ENCODE assay signal across 8 mouse cellular contexts in the genomic region with DNA sequence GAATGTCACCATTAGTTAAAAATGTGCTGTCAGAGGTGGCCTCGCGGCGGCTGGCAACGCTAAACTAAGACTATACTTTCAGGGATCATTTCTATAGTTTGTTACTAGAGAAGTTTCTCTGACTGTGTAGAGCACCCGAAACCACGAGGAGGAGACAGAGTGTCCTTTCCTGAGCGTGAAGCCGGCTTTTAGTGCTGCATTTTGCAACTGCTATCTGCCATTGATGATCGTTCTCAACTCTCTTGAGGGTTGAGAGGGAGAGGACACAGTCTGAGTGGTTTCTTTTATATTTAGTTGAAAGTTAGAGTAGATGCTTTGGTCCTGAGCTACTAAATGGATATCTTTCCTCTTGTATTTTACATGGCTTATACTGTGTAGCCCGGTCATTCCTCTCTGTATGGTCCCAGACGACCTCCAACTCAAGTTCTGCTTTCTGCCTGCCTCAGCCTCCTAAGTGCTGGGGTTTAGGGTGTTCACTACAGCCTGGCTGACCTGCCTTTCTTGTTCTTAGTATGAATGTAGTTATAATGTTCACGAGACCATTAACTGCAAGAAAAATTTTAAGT. TPM values are rescaled to one million over a fixed set of nuclear protein-coding genes. Genes with fewer than 3 reads are reported as not detected.
DNase-seq lines count a peak whose midpoint lies in the region; ATAC-seq and TF ChIP-seq lines count a peak whose summit lies in the region.

No protein-coding gene starts in this region.

- no peaks in the 10 kb centered on the region for H3K27me3 ChIP-seq in forebrain, embryonic 10.5 days (ENCODE audit: poor library complexity, severe bottlenecking)
- H3K27me3 ChIP-seq in heart, embryonic 16.5 days (ENCODE audit: control insufficient read depth, insufficient read depth, low read length) = no peaks in the 10 kb centered on the region
- no peaks in the 10 kb centered on the region for H3K27me3 ChIP-seq in neural tube, embryonic 15.5 days (replicated peaks)

- peak; percentile 68 for ATAC-seq in CD4-positive, CD25-positive, alpha-beta regulatory T cell, adult 4 months
- ATAC-seq in heart, embryonic 16.5 days (replicated peaks; ENCODE audit: extremely low read depth, insufficient read depth, low FRiP score) = peak; percentile 69
- peak; percentile 74 for ATAC-seq in neural tube, embryonic 15.5 days (ENCODE audit: low FRiP score)

- peaks cover 23% of the 10 kb centered on the region for H3K4me1 ChIP-seq in forebrain, embryonic 10.5 days
- H3K4me1 ChIP-seq in heart, embryonic 16.5 days (ENCODE audit: control insufficient read depth, insufficient read depth, low read length) = peaks cover 7% of the 10 kb centered on the region
- peaks cover 3% of the 10 kb centered on the region for H3K4me1 ChIP-seq in lung, adult 2 months (ENCODE audit: control insufficient read depth, insufficient read depth, low read length)
- peaks cover 14% of the 10 kb centered on the region for H3K4me1 ChIP-seq in neural tube, embryonic 15.5 days

- H3K4me2 ChIP-seq in heart, embryonic 16.5 days (ENCODE audit: low read depth, low read length) = peak overlapping the region; percentile 83
- peak overlapping the region; percentile 85 for H3K4me2 ChIP-seq in neural tube, embryonic 15.5 days

- WGBS in forebrain, embryonic 10.5 days = under 1% methylated on average over 12 of the region's 12 CpGs
- WGBS in heart, embryonic 16.5 days = under 1% methylated on average over 12 of the region's 12 CpGs
- WGBS in lung, adult 2 months = 0% methylated on average over 12 of the region's 12 CpGs
- under 1% methylated on average over 12 of the region's 12 CpGs for WGBS in neural tube, embryonic 15.5 days

- peak; percentile 55 for TF ChIP-seq CTCF in lung, adult 2 months (IDR thresholded peaks at IDR 0.05; ENCODE audit: insufficient read depth, low read length)

- peak; percentile 77 for TF ChIP-seq POLR2A in lung, adult 2 months (IDR thresholded peaks at IDR 0.05; ENCODE audit: borderline replicate concordance, extremely low read depth, low read depth, low read length)

- peak; percentile 3 to 32 for DNase-seq in adrenal gland, postnatal 4 days (ENCODE audit: low spot score in 2 of 2)
- peak; percentile 87 for DNase-seq in forebrain, embryonic 10.5 days (ENCODE audit: extremely low spot score, low spot score)
- DNase-seq in kidney, postnatal 25 days = peak; percentile 62 to 71
- DNase-seq in lung, adult 2 months = peak; percentile 24
- DNase-seq in testis, postnatal 14 days (ENCODE audit: low spot score) = peak; percentile 83

- H3K27ac ChIP-seq in forebrain, embryonic 10.5 days = peak overlapping the region; percentile 98
- peak overlapping the region; percentile 94 for H3K27ac ChIP-seq in heart, embryonic 16.5 days (ENCODE audit: low read length)
- peak overlapping the region; percentile 96 for H3K27ac ChIP-seq in neural tube, embryonic 15.5 days (replicated peaks)

- H3K9ac ChIP-seq in heart, embryonic 16.5 days (ENCODE audit: low read length) = peak overlapping the region; percentile 73
- no peak overlapping the region; the same call in 1 of the 2 replicates for H3K9ac ChIP-seq in neural tube, embryonic 15.5 days (replicated peaks)

- H3K9me3 ChIP-seq in forebrain, embryonic 10.5 days = no peaks in the 10 kb centered on the region
- no peaks in the 10 kb centered on the region for H3K9me3 ChIP-seq in heart, embryonic 16.5 days (replicated peaks; ENCODE audit: control insufficient read depth, low read length)
- H3K9me3 ChIP-seq in neural tube, embryonic 15.5 days (replicated peaks) = no peaks in the 10 kb centered on the region

- H3K36me3 ChIP-seq in forebrain, embryonic 10.5 days (replicated peaks) = peaks cover 24% of the 10 kb centered on the region
- peaks cover 5% of the 10 kb centered on the region for H3K36me3 ChIP-seq in heart, embryonic 16.5 days (ENCODE audit: control insufficient read depth, insufficient read depth)
- peaks cover 6% of the 10 kb centered on the region for H3K36me3 ChIP-seq in neural tube, embryonic 15.5 days

- H3K4me3 ChIP-seq in forebrain, embryonic 10.5 days = peak overlapping the region; percentile 77
- peak overlapping the region; percentile 69 for H3K4me3 ChIP-seq in heart, embryonic 16.5 days (ENCODE audit: low read length)
- H3K4me3 ChIP-seq in lung, adult 2 months (replicated peaks; ENCODE audit: extremely low read depth, low read depth, low read length) = peak overlapping the region; percentile 46
- H3K4me3 ChIP-seq in neural tube, embryonic 15.5 days (replicated peaks) = peak overlapping the region; percentile 80

RNA-seq across cellular contexts. Expression of gene Gtf3c6, which starts 0.6 kb away (rescaled TPM):
- 100 to 1,000 TPM; 116 to 128 TPM for polyA plus RNA-seq in CD4-positive, CD25-positive, alpha-beta regulatory T cell, adult 4 months (2017; shearing (Covaris generic))
- 10 to 100 TPM; 42.6 to 46.6 TPM for total RNA-seq in adrenal gland, postnatal 4 days (2021)
- 150 TPM in 2 replicates for polyA plus RNA-seq in forebrain, embryonic 10.5 days (2016; fragmentation: Nextera tagmentation; extraction: Ambion mirVana)
- 66.6 and 66.9 TPM in 2 replicates for polyA plus RNA-seq in heart, embryonic 16.5 days (2015; fragmentation: Nextera tagmentation; extraction: Ambion mirVana)
- polyA plus RNA-seq in lung, adult 2 months (2012; rRNA removed) = 3.5 and 6.3 TPM in 2 replicates
- 74.0 and 75.2 TPM in 2 replicates for polyA plus RNA-seq in neural tube, embryonic 15.5 days (2015; fragmentation: Nextera tagmentation; extraction: Ambion mirVana)

RNA-seq across cellular contexts. Expression of gene Rpf2, which starts 11.6 kb away (rescaled TPM):
- polyA plus RNA-seq in CD4-positive, CD25-positive, alpha-beta regulatory T cell, adult 4 months (2017; shearing (Covaris generic)) = 10 to 100 TPM; 59.7 to 68.8 TPM
- 10 to 100 TPM; 23.3 to 26.4 TPM for total RNA-seq in adrenal gland, postnatal 4 days (2021)
- 98.0 and 101 TPM in 2 replicates for polyA plus RNA-seq in forebrain, embryonic 10.5 days (2016; fragmentation: Nextera tagmentation; extraction: Ambion mirVana)
- polyA plus RNA-seq in heart, embryonic 16.5 days (2015; fragmentation: Nextera tagmentation; extraction: Ambion mirVana) = 42.9 and 44.7 TPM in 2 replicates
- polyA plus RNA-seq in lung, adult 2 months (2012; rRNA removed) = 1.5 and 2.2 TPM in 2 replicates
- 66.8 and 76.2 TPM in 2 replicates for polyA plus RNA-seq in neural tube, embryonic 15.5 days (2015; fragmentation: Nextera tagmentation; extraction: Ambion mirVana)

RNA-seq across cellular contexts. Expression of gene Amd1, which starts 43.5 kb away (rescaled TPM):
- polyA plus RNA-seq in CD4-positive, CD25-positive, alpha-beta regulatory T cell, adult 4 months (2017; shearing (Covaris generic)) = 10 to 100 TPM; 59.6 to 85.7 TPM
- 10 to 100 TPM; 42.2 to 43.5 TPM for total RNA-seq in adrenal gland, postnatal 4 days (2021)
- polyA plus RNA-seq in forebrain, embryonic 10.5 days (2016; fragmentation: Nextera tagmentation; extraction: Ambion mirVana) = 93.7 and 96.8 TPM in 2 replicates
- polyA plus RNA-seq in heart, embryonic 16.5 days (2015; fragmentation: Nextera tagmentation; extraction: Ambion mirVana) = 31.3 and 35.4 TPM in 2 replicates
- polyA plus RNA-seq in lung, adult 2 months (2012; rRNA removed) = 6.2 and 14.9 TPM in 2 replicates
- polyA plus RNA-seq in neural tube, embryonic 15.5 days (2015; fragmentation: Nextera tagmentation; extraction: Ambion mirVana) = 41.2 and 43.9 TPM in 2 replicates

Comparison
In these comparisons a context has a peak if more than half of its experiments do, and no peak if none do; other contexts are left out.
1. Peak in every context shown above with its lines: DNase-seq, ATAC-seq, H3K4me3 ChIP-seq and H3K27ac ChIP-seq.
2. DNase-seq: peak in every context shown above with its lines; median percentile 87 in forebrain, embryonic 10.5 days; 83 in testis, postnatal 14 days; 66 in kidney, postnatal 25 days; 24 in lung, adult 2 months; 18 in adrenal gland, postnatal 4 days.
3. RNA of gene Rpf2, which starts 11.6 kb away (polyA plus RNA-seq): 98.0 to 101 TPM in forebrain, embryonic 10.5 days, 59.7 to 68.8 TPM in CD4-positive, CD25-positive, alpha-beta regulatory T cell, adult 4 months, 66.8 to 76.2 TPM in neural tube, embryonic 15.5 days and 42.9 to 44.7 TPM in heart, embryonic 16.5 days; 1.5 to 2.2 TPM in lung, adult 2 months; every median in the first group is over 10 times any median in the second.